Mouse (Mus musculus): ENCODE results near the gene Fig4. TPM values are rescaled to one million over a fixed set of nuclear protein-coding genes. Genes with fewer than 3 reads are reported as not detected.
A peak's percentile ranks its signal among the peaks of the same experiment; 100 is the strongest.

Fig4 gene
- polyA plus RNA-seq, 1 experiment, result 19.3 TPM

DNA sequence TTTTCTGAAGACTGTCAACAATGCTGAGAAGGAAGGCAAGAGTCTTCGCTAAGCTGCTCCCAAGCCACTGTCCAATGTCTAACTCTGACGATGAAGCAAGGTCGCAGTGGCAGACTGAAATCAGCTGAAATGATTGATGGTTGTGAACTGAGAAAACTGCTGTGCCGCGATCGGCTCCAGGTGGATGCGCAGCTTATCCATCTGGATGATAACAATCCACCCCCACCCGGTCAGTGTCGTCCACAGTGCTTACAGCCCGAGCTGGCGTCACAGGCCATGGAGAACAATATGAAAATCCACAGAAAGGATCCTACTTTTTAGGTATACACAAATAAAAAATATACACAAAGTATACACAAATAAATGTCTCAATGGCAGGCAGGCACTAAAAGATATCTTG is 8.3 kb downstream of the Fig4 start:
- no peak overlapping the region for H3K4me3 ChIP-seq (ENCODE audit: insufficient read depth, low read length)
- TF ChIP-seq CTCF (IDR thresholded peaks at IDR 0.05; ENCODE audit: extremely low read depth, insufficient read depth, low read length) (no peak), POLR2A (IDR thresholded peaks at IDR 0.05; ENCODE audit: extremely low read depth, insufficient read depth, low read length) (no peak)
- no peaks in the 10 kb centered on the region; the same call in 1 of the 2 replicates for H3K4me1 ChIP-seq (ENCODE audit: control insufficient read depth, insufficient read depth, low read length)
- no peak overlapping the region for H3K27ac ChIP-seq (ENCODE audit: insufficient read depth, low read length)

DNA sequence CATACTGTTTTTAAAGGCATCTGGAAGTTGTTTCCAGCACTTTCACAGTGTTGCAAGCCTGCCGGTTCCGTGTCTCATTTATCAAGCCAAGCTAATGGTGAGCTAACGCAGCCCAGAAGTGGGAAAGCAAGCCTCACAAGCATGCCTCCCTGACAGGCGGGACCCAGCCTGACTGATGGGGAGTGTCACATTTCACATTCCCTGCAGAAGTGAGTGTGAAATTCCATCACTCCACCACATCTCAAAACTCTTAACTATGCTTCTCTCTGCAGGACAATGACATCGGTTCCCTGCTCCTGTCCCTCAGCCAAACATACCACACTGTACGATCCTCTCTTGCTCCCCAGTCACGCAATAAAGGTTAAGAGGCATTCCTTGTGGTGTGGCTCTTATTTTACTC is 10.0 kb downstream of the Fig4 start:
- Histone ChIP-seq H3K27ac (ENCODE audit: insufficient read depth, low read length) (no peak overlapping the region), H3K4me3 (ENCODE audit: insufficient read depth, low read length) (no peak overlapping the region), H3K4me1 (ENCODE audit: control insufficient read depth, insufficient read depth, low read length) (peaks cover 3% of the 10 kb centered on the region)
- TF ChIP-seq CTCF (IDR thresholded peaks at IDR 0.05; ENCODE audit: extremely low read depth, insufficient read depth, low read length) (no peak), POLR2A (IDR thresholded peaks at IDR 0.05; ENCODE audit: extremely low read depth, insufficient read depth, low read length) (no peak)

- H3K27ac ChIP-seq (ENCODE audit: insufficient read depth, low read length), result no peak overlapping the region
- no peak for TF ChIP-seq CTCF (IDR thresholded peaks at IDR 0.05; ENCODE audit: extremely low read depth, insufficient read depth, low read length)
- H3K4me1 ChIP-seq (ENCODE audit: control insufficient read depth, insufficient read depth, low read length), result peaks cover 3% of the 10 kb centered on the region
- H3K4me3 ChIP-seq (ENCODE audit: insufficient read depth, low read length), result no peak overlapping the region
Observed at GRCm38 (mm10) chr10:41291021-41291420, 12.0 kb downstream of the Fig4 start.

- Histone ChIP-seq H3K4me3 (ENCODE audit: insufficient read depth, low read length) (peak overlapping the region; percentile 27; the same call in 1 of the 2 replicates), H3K27ac (ENCODE audit: insufficient read depth, low read length) (no peak overlapping the region), H3K4me1 (ENCODE audit: control insufficient read depth, insufficient read depth, low read length) (peaks cover 3% of the 10 kb centered on the region; the same call in 1 of the 2 replicates)
- TF ChIP-seq POLR2A (IDR thresholded peaks at IDR 0.05; ENCODE audit: extremely low read depth, insufficient read depth, low read length) (peak; percentile 31; the same call in 1 of the 2 replicates), CTCF (IDR thresholded peaks at IDR 0.05; ENCODE audit: extremely low read depth, insufficient read depth, low read length) (peak; percentile 96)
Observed at GRCm38 (mm10) chr10:41288771-41289415, 14.2 kb downstream of the Fig4 start.

DNA sequence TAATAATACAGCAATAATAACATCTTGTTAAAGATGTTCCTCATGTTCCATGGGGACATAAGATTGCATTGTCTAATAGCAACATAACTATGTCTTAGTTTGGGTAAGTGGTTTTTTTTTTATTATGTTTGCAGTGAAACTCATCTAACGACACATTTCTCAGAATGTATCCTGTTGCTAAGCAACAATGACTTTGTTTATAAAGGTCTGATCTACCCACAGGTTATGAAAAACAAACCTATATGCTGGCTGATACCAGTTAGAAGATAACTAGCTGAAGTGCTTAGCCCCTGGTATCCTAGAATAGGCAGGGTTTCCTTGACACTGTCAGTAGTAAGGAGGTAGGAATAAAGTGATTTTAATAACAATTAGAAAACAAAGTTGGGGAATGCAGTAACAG is 15.0 kb downstream of the Fig4 start:
- TF ChIP-seq CTCF (IDR thresholded peaks at IDR 0.05; ENCODE audit: extremely low read depth, insufficient read depth, low read length) (no peak), POLR2A (IDR thresholded peaks at IDR 0.05; ENCODE audit: extremely low read depth, insufficient read depth, low read length) (no peak)
- Histone ChIP-seq H3K4me1 (ENCODE audit: control insufficient read depth, insufficient read depth, low read length) (peaks cover 3% of the 10 kb centered on the region; the same call in 1 of the 2 replicates), H3K27ac (ENCODE audit: insufficient read depth, low read length) (no peak overlapping the region), H3K4me3 (ENCODE audit: insufficient read depth, low read length) (no peak overlapping the region)

DNA sequence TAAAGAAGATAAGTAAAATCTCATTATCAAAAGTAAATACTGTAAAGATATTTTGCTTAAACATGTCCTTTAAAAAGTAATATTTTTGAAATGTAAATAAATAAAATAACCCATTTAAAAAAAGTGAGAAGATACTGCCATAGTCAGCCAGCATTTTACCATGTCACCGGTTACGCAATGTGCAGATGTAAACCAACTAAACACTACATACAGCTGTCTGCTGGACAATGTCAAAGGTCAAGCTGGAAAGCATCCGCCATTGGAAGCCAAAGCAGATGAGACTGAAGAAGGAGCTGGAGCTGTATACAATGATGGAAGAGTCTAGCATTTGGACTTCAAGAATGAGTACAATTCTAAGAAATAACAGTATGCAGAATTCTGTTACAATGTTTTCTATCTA is 15.4 kb downstream of the Fig4 start:
- H3K4me3 ChIP-seq (ENCODE audit: insufficient read depth, low read length), result no peak overlapping the region
- no peak overlapping the region for H3K27ac ChIP-seq (ENCODE audit: insufficient read depth, low read length)
- peaks cover 3% of the 10 kb centered on the region; the same call in 1 of the 2 replicates for H3K4me1 ChIP-seq (ENCODE audit: control insufficient read depth, insufficient read depth, low read length)
- no peak for TF ChIP-seq POLR2A (IDR thresholded peaks at IDR 0.05; ENCODE audit: extremely low read depth, insufficient read depth, low read length)
- TF ChIP-seq CTCF (IDR thresholded peaks at IDR 0.05; ENCODE audit: extremely low read depth, insufficient read depth, low read length), result no peak

DNA sequence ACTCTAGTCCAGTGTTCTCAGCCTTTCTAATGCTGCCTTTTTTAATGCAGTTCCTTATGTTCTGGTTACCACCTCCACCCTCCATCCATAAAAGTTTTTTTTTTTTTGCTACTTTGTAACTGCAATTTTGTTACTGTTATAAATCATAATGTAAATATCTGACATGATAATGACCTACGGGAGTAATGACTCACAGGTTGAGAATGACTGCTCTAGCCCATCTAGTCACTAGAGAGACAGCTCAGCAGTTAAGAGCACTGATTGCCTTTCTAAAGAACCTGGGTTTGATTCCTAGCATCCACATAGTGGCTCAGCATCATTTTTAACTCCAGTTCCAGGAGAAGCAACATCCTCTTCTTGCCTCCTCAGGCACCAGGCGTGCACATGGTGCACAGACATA is 21.0 kb downstream of the Fig4 start:
- Histone ChIP-seq H3K27ac (ENCODE audit: insufficient read depth, low read length) (no peak overlapping the region), H3K4me1 (ENCODE audit: control insufficient read depth, insufficient read depth, low read length) (peaks cover 2% of the 10 kb centered on the region; the same call in 1 of the 2 replicates), H3K4me3 (ENCODE audit: insufficient read depth, low read length) (no peak overlapping the region)
- no peak for TF ChIP-seq POLR2A (IDR thresholded peaks at IDR 0.05; ENCODE audit: extremely low read depth, insufficient read depth, low read length)
- TF ChIP-seq CTCF (IDR thresholded peaks at IDR 0.05; ENCODE audit: extremely low read depth, insufficient read depth, low read length), result no peak

GRCm38 (mm10) chr10:41280796-41281195 is 22.3 kb downstream of the Fig4 start:
- peaks cover 2% of the 10 kb centered on the region; the same call in 1 of the 2 replicates for H3K4me1 ChIP-seq (ENCODE audit: control insufficient read depth, insufficient read depth, low read length)
- TF ChIP-seq POLR2A (IDR thresholded peaks at IDR 0.05; ENCODE audit: extremely low read depth, insufficient read depth, low read length) (no peak), CTCF (IDR thresholded peaks at IDR 0.05; ENCODE audit: extremely low read depth, insufficient read depth, low read length) (no peak)
- H3K4me3 ChIP-seq (ENCODE audit: insufficient read depth, low read length), result no peak overlapping the region
- no peak overlapping the region for H3K27ac ChIP-seq (ENCODE audit: insufficient read depth, low read length)

- Histone ChIP-seq H3K4me3 (ENCODE audit: insufficient read depth, low read length) (no peak overlapping the region), H3K4me1 (ENCODE audit: control insufficient read depth, insufficient read depth, low read length) (peaks cover 2% of the 10 kb centered on the region; the same call in 1 of the 2 replicates), H3K27ac (ENCODE audit: insufficient read depth, low read length) (no peak overlapping the region)
- no peak for TF ChIP-seq POLR2A (IDR thresholded peaks at IDR 0.05; ENCODE audit: extremely low read depth, insufficient read depth, low read length)
- no peak for TF ChIP-seq CTCF (IDR thresholded peaks at IDR 0.05; ENCODE audit: extremely low read depth, insufficient read depth, low read length)
Observed at GRCm38 (mm10) chr10:41280177-41280576, 22.9 kb downstream of the Fig4 start.

GRCm38 (mm10) chr10:41278808-41279207 is 24.3 kb downstream of the Fig4 start:
- TF ChIP-seq POLR2A (IDR thresholded peaks at IDR 0.05; ENCODE audit: extremely low read depth, insufficient read depth, low read length) (no peak), CTCF (IDR thresholded peaks at IDR 0.05; ENCODE audit: extremely low read depth, insufficient read depth, low read length) (no peak)
- Histone ChIP-seq H3K4me1 (ENCODE audit: control insufficient read depth, insufficient read depth, low read length) (peaks cover 2% of the 10 kb centered on the region; the same call in 1 of the 2 replicates), H3K4me3 (ENCODE audit: insufficient read depth, low read length) (no peak overlapping the region), H3K27ac (ENCODE audit: insufficient read depth, low read length) (no peak overlapping the region)

Measured in cortical plate, adult 2 months (tissue).